Mouse (Mus musculus) ES-E14 (cell line): ENCODE data around the gene Gch1. TPM values are rescaled to one million over a fixed set of nuclear protein-coding genes. Genes with fewer than 3 reads are reported as not detected.

Experiments used
- DNase-seq: peaks from one replicate; pipeline ENCODE4 v3.0.0-alpha.2; 2013; ENCODE audit warnings: low read depth, low spot score
- H3K27ac ChIP-seq: 2 replicates; pipeline ENCODE4 v1.5.1; 2012; ENCODE audit warnings: low read depth, mild to moderate bottlenecking, low read length, moderate library complexity, mixed read lengths; ENCODE audit not compliant: poor library complexity, insufficient read depth, severe bottlenecking
- H3K36me3 ChIP-seq: 2 replicates; pipeline ENCODE4 v1.6.1; 2012; ENCODE audit warnings: mild to moderate bottlenecking, low read length, moderate library complexity, mixed read lengths; ENCODE audit not compliant: control insufficient read depth, poor library complexity, insufficient read depth, severe bottlenecking
- H3K4me1 ChIP-seq, 2 experiments: fragments of 150-350 bp in 1 of 2; sonication (generic) in 1 of 2; 2 replicates each; pipeline ENCODE4 v1.6.1; 2012; ENCODE audit warnings: low read length in 2 of 2, mild to moderate bottlenecking in 1 of 2, mixed read lengths in 1 of 2; ENCODE audit not compliant: control insufficient read depth in 2 of 2, insufficient read depth in 2 of 2, poor library complexity in 1 of 2
- H3K4me3 ChIP-seq, 2 experiments: fragments of 150-350 bp in 1 of 2; sonication (generic) in 1 of 2; 2 replicates each; pipeline ENCODE4 v1.5.1; 2012; ENCODE audit warnings: low read length in 2 of 2, low read depth in 1 of 2, mild to moderate bottlenecking in 1 of 2, mixed read lengths in 1 of 2; ENCODE audit not compliant: insufficient read depth in 1 of 2, poor library complexity in 1 of 2, severe bottlenecking in 1 of 2
- H3K9ac ChIP-seq: 2 replicates; pipeline ENCODE4 v1.6.1; 2012; ENCODE audit warnings: low read depth, mild to moderate bottlenecking, low read length, mixed read lengths; ENCODE audit not compliant: poor library complexity, insufficient read depth, severe bottlenecking
- H3K9me3 ChIP-seq: fragments of 150-350 bp; sonication (generic); 2 replicates; pipeline ENCODE4 v1.6.1; 2012; ENCODE audit warnings: low read depth, mild to moderate bottlenecking, low read length; ENCODE audit not compliant: control insufficient read depth, insufficient read depth
- CHD2 ChIP-seq: IDR thresholded peaks from 2 replicates; pipeline ENCODE4 v1.6.1; 2014; ENCODE audit warnings: mild to moderate bottlenecking, low read depth, low read length, inconsistent platforms
- HCFC1 ChIP-seq: IDR thresholded peaks from 2 replicates; pipeline ENCODE4 v1.6.1; 2012; ENCODE audit warnings: low read length, inconsistent platforms, borderline replicate concordance; ENCODE audit not compliant: insufficient read depth
- MAFK ChIP-seq: IDR thresholded peaks from 2 replicates; pipeline ENCODE4 v1.6.1; 2014; ENCODE audit warnings: mild to moderate bottlenecking, low read depth, low read length, inconsistent platforms; ENCODE audit not compliant: insufficient read depth
- ZC3H11A ChIP-seq: IDR thresholded peaks from 2 replicates; pipeline ENCODE4 v1.6.1; 2012; ENCODE audit warnings: low read depth, mild to moderate bottlenecking, inconsistent platforms, low read length, borderline replicate concordance
- ZNF384 ChIP-seq: IDR thresholded peaks from 2 replicates; pipeline ENCODE4 v1.6.1; 2012; ENCODE audit warnings: low read depth, low read length, inconsistent platforms
- in situ Hi-C, 2 experiments: fragments of 600-800 bp; cut with MboI; formaldehyde crosslinking; loops; one replicate each; pipeline ENCODE4 v1.15.1; 2025; ENCODE audit warnings: low sequenced_read_pairs in 2 of 2, inconsistent platforms in 1 of 2; ENCODE audit not compliant: unreplicated experiment in 2 of 2
- total RNA-seq: library from RNA; depleted of rRNA; stranded (reverse); fragments of 300-350 nt; gene quantifications from 2 replicates; pipeline ENCODE4 v1.2.3, GENCODE M21; 2012

Gene Gch1
- total RNA-seq, 1 experiment: 0.76 TPM

DNA sequence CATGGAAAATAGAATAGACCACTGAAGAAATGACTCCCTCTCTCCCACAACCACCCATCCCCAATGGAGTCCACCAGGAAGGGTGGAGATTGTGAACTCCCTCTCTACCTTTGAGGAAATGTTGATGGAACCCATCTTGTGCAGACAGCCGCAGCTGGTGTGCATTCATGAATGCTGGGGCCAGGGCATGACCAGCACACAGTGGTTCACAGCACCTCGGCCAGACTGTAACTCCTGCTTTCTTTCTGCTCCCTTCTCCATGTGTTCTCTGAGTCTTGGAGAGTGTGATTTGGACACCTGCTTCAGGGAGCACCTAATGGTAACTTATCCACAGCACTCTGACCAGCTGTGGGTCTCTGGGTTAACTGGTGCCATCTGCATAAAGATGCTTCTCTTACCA lies 27.3 kb upstream of the Gch1 start:
- no peaks in the 10 kb centered on the region for H3K4me1 ChIP-seq
- H3K27ac ChIP-seq: no peak overlapping the region
- TF ChIP-seq ZC3H11A (no peak), HCFC1 (no peak), MAFK (no peak), ZNF384 (no peak), CHD2 (no peak)
- H3K9me3 ChIP-seq: no peaks in the 10 kb centered on the region
- H3K4me3 ChIP-seq: no peak overlapping the region
- H3K36me3 ChIP-seq: no peaks in the 10 kb centered on the region
- no peak overlapping the region for H3K9ac ChIP-seq
- DNase-seq: no peak
- in situ Hi-C loops: no loop called here

DNA sequence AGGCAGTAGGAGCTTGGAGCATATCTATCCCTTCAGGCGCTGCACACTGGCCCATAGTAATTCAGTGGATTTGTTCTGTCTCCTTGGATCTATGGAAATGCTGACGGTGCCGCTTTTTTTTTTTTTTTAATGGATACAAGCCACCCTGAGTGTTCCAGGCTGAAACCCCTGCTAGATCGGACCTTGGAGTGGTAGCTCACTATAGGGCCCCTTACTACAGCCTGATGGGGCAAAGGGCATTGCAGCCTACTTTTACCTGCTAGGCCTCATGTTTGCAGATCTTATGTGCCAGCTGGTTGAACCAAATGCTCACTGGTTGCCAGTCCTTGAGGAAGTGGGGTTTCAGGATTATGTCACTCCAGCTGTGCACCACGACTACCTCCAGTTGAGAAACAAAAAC lies 25.2 kb upstream of the Gch1 start:
- Histone ChIP-seq H3K9ac (no peak overlapping the region), H3K36me3 (no peaks in the 10 kb centered on the region), H3K4me3 (no peak overlapping the region), H3K27ac (no peak overlapping the region), H3K9me3 (no peaks in the 10 kb centered on the region), H3K4me1 (no peaks in the 10 kb centered on the region)
- TF ChIP-seq HCFC1 (no peak), ZNF384 (no peak), CHD2 (no peak), MAFK (no peak)
- in situ Hi-C loops: no loop called here
- DNase-seq: no peak

DNA sequence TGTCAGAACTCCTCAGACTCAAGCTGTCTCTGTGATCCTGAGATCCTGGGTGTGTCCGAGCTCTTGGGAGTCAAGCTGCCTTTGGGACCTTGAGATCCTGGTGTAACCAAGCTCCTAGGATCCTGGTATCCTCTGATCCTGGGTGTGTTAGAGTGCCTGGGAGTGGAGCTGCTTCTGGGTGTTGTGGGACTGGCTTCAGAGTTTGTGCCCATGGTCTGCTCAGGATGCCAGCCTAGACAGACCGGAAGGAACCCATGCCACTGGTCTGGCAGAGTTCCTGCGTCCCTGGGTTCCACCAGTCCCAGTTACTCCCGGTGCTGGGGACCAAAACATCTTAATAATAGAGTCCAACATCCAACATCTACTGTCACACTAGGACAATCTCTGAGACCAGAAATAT lies 24.1 kb upstream of the Gch1 start:
- in situ Hi-C loops: no loop called here
- Histone ChIP-seq H3K27ac (no peak overlapping the region), H3K9ac (no peak overlapping the region), H3K4me3 (no peak overlapping the region), H3K36me3 (no peaks in the 10 kb centered on the region), H3K9me3 (no peaks in the 10 kb centered on the region), H3K4me1 (no peaks in the 10 kb centered on the region)
- TF ChIP-seq ZNF384: no peak
- no peak for TF ChIP-seq ZC3H11A
- no peak for TF ChIP-seq CHD2
- no peak for TF ChIP-seq MAFK
- no peak for DNase-seq

DNA sequence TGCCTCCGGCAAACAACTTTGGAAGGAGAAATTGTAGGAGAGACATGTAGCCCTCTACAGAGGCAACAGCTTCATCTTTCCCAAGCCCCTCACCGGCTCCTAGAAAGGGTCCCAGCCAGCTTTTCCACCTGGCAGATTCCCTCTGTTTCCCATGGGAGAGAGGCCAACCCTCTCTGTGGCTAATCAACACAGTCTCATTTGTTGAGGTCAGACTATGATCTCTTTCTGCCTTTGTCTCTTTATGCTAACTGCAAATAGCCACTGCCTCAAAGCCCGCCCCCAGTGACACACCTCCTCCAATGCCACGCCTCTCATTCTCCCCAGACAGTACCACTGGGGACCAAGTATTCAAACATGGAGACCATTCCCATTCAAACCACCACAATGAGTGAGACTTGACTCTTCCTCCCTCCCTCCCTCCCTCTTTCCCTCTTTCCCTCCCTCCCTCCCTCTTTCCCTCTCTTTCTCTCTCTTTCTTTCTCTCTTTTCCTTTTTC lies 20.5 kb upstream of the Gch1 start:
- in situ Hi-C loops: no loop called here
- no peak overlapping the region for H3K9ac ChIP-seq
- no peaks in the 10 kb centered on the region for H3K36me3 ChIP-seq
- H3K4me3 ChIP-seq: no peak overlapping the region
- no peaks in the 10 kb centered on the region for H3K9me3 ChIP-seq
- H3K4me1 ChIP-seq: no peaks in the 10 kb centered on the region
- no peak for DNase-seq
- no peak overlapping the region for H3K27ac ChIP-seq
- TF ChIP-seq ZNF384: no peak
- TF ChIP-seq MAFK: no peak
- no peak for TF ChIP-seq CHD2
